18 mouse cellular contexts compared by ENCODE assay signal in genomic region chr4:59263418-59263817, GRCm38 (mm10).
DNase-seq lines count a peak whose midpoint lies in the region; ATAC-seq and TF ChIP-seq lines count a peak whose summit lies in the region.
"Had no signal": no experiment of that assay in that cellular context is flagged by ENCODE, and none has a peak within 500 bp of the region (broad histone marks: within the 10 kb centered on the region; RNA-seq: fewer than 3 reads in every experiment).

No protein-coding gene starts in this region.

- no peak overlapping the region for H3K27ac ChIP-seq in left cerebral cortex, adult 2 months
- H3K27ac ChIP-seq in midbrain, embryonic 11.5 days (ENCODE audit: low read depth, low read length) = no peak overlapping the region
- no peak overlapping the region for H3K27ac ChIP-seq in midbrain, embryonic 15.5 days
- H3K27ac ChIP-seq in small intestine, adult 2 months (ENCODE audit: insufficient read depth, low read depth, low read length) = peak overlapping the region; percentile 99
- H3K27ac ChIP-seq: forebrain, embryonic 15.5 days; heart, embryonic 15.5 days; hindbrain, embryonic 12.5 days; macrophage; midbrain, embryonic 13.5 days had no signal

- H3K36me3 ChIP-seq in midbrain, embryonic 11.5 days (ENCODE audit: control insufficient read depth, insufficient read depth, low read length) = no peaks in the 10 kb centered on the region
- H3K36me3 ChIP-seq in midbrain, embryonic 15.5 days (replicated peaks) = no peaks in the 10 kb centered on the region
- no peaks in the 10 kb centered on the region for H3K36me3 ChIP-seq in small intestine, adult 2 months (ENCODE audit: control insufficient read depth, insufficient read depth, low read length)
- H3K36me3 ChIP-seq: forebrain, embryonic 15.5 days; heart, embryonic 15.5 days; hindbrain, embryonic 12.5 days; midbrain, embryonic 13.5 days had no signal

- no peak overlapping the region for H3K4me2 ChIP-seq in midbrain, embryonic 11.5 days
- no peak overlapping the region for H3K4me2 ChIP-seq in midbrain, embryonic 15.5 days
- H3K4me2 ChIP-seq: forebrain, embryonic 15.5 days; heart, embryonic 15.5 days; hindbrain, embryonic 12.5 days; midbrain, embryonic 13.5 days had no signal

- intact Hi-C loops in left cerebral cortex, adult 2 months (cut with DNase I) = loop anchor here (5.0 kb wide), 4 partner anchors 34 to 166 kb away; no protein-coding TSS in a partner anchor
- intact Hi-C loops in left cerebral cortex, postnatal 4 days (cut with DNase I) = no loop called here

- no peak overlapping the region for H3K9ac ChIP-seq in midbrain, embryonic 11.5 days (ENCODE audit: low read length)
- H3K9ac ChIP-seq in midbrain, embryonic 15.5 days = no peak overlapping the region
- H3K9ac ChIP-seq: forebrain, embryonic 15.5 days; heart, embryonic 15.5 days; hindbrain, embryonic 12.5 days; midbrain, embryonic 13.5 days had no signal

- no peak for TF ChIP-seq POLR2A in small intestine, adult 2 months (IDR thresholded peaks at IDR 0.05; ENCODE audit: low read depth, low read length)

- H3K27me3 ChIP-seq in midbrain, embryonic 11.5 days (ENCODE audit: control insufficient read depth, insufficient read depth, low read length) = no peaks in the 10 kb centered on the region; the same call in 1 of the 2 replicates
- no peaks in the 10 kb centered on the region for H3K27me3 ChIP-seq in midbrain, embryonic 15.5 days (replicated peaks)
- H3K27me3 ChIP-seq in small intestine, adult 2 months (ENCODE audit: control insufficient read depth, insufficient read depth, low read length) = no peaks in the 10 kb centered on the region
- H3K27me3 ChIP-seq: forebrain, embryonic 15.5 days; heart, embryonic 15.5 days; hindbrain, embryonic 12.5 days; midbrain, embryonic 13.5 days had no signal

- no peaks in the 10 kb centered on the region for H3K4me1 ChIP-seq in midbrain, embryonic 11.5 days (ENCODE audit: control insufficient read depth, insufficient read depth, low read length)
- no peaks in the 10 kb centered on the region for H3K4me1 ChIP-seq in midbrain, embryonic 15.5 days
- peaks cover 34% of the 10 kb centered on the region for H3K4me1 ChIP-seq in small intestine, adult 2 months (ENCODE audit: control insufficient read depth, insufficient read depth, insufficient read length, low read length)
- H3K4me1 ChIP-seq: forebrain, embryonic 15.5 days; heart, embryonic 15.5 days; hindbrain, embryonic 12.5 days; midbrain, embryonic 13.5 days had no signal

- ATAC-seq in CD4-positive, CD25-positive, alpha-beta regulatory T cell, adult 4 months = no peak
- no peak for ATAC-seq in midbrain, embryonic 11.5 days (ENCODE audit: low FRiP score)
- no peak for ATAC-seq in midbrain, embryonic 15.5 days (replicated peaks)
- ATAC-seq in frontal cortex, adult (ENCODE audit: low TSS enrichment) = no peak
- ATAC-seq: forebrain, embryonic 15.5 days; midbrain, embryonic 13.5 days had no signal

- H3K9me3 ChIP-seq in midbrain, embryonic 11.5 days (ENCODE audit: control insufficient read depth, low read length) = no peaks in the 10 kb centered on the region
- no peaks in the 10 kb centered on the region for H3K9me3 ChIP-seq in midbrain, embryonic 15.5 days
- H3K9me3 ChIP-seq: forebrain, embryonic 15.5 days; heart, embryonic 15.5 days; hindbrain, embryonic 12.5 days had no signal

- WGBS in midbrain, embryonic 11.5 days = 83% methylated on average over 2 of the region's 2 CpGs
- WGBS in midbrain, embryonic 15.5 days = 94% methylated on average over 2 of the region's 2 CpGs
- WGBS in small intestine, adult 2 months = 35% methylated on average over 2 of the region's 2 CpGs

- peak; percentile 41 for DNase-seq in CD4-positive, CD25-positive, alpha-beta regulatory T cell, adult 2 months (ENCODE audit: low read depth, low spot score)
- no peak for DNase-seq in left cerebral cortex, adult 2 months (ENCODE audit: extremely low spot score in 1 of 2, low spot score in 2 of 2)
- DNase-seq in left cerebral cortex, postnatal 4 days = no peak
- DNase-seq in midbrain, embryonic 11.5 days (ENCODE audit: low spot score, missing footprints) = peak; percentile 66
- DNase-seq: cerebellum, postnatal 10 days; heart, adult 18-20 months; kidney, postnatal 14 days; right cerebral cortex, postnatal 4 days had no signal

- peak; percentile 19 for TF ChIP-seq CTCF in left cerebral cortex, adult 2 months (IDR thresholded peaks at IDR 0.05)
- no peak for TF ChIP-seq CTCF in small intestine, adult 2 months (IDR thresholded peaks at IDR 0.05; ENCODE audit: extremely low read depth, insufficient read length, insufficient replicate concordance, low read depth, low read length)

- H3K4me3 ChIP-seq in left cerebral cortex, adult 2 months = no peak overlapping the region
- H3K4me3 ChIP-seq in midbrain, embryonic 11.5 days (ENCODE audit: low read depth, low read length) = no peak overlapping the region
- H3K4me3 ChIP-seq in midbrain, embryonic 15.5 days = no peak overlapping the region
- H3K4me3 ChIP-seq in small intestine, adult 2 months (ENCODE audit: low read depth, low read length) = no peak overlapping the region
- H3K4me3 ChIP-seq: forebrain, embryonic 15.5 days; heart, embryonic 15.5 days; hindbrain, embryonic 12.5 days; midbrain, embryonic 13.5 days; myocyte had no signal

Comparison
In these comparisons a context has a peak if more than half of its experiments do, and no peak if none do; other contexts are left out.
1. DNase-seq: peak in CD4-positive, CD25-positive, alpha-beta regulatory T cell, adult 2 months (single experiment) and midbrain, embryonic 11.5 days (single experiment); none in left cerebral cortex, adult 2 months (0 of 2) and left cerebral cortex, postnatal 4 days (single experiment).